Mouse (Mus musculus) CH12F3 (cell line): Measurements from ENCODE around the gene Sorbs1.

Source experiments
- in situ Hi-C: fragments of 300-500 bp; cut with MboI; formaldehyde crosslinking; loops from 2 replicates; pipeline ENCODE4 v1.14.3; 2020; ENCODE audit warnings: low sequenced_read_pairs

Gene Sorbs1

DNA sequence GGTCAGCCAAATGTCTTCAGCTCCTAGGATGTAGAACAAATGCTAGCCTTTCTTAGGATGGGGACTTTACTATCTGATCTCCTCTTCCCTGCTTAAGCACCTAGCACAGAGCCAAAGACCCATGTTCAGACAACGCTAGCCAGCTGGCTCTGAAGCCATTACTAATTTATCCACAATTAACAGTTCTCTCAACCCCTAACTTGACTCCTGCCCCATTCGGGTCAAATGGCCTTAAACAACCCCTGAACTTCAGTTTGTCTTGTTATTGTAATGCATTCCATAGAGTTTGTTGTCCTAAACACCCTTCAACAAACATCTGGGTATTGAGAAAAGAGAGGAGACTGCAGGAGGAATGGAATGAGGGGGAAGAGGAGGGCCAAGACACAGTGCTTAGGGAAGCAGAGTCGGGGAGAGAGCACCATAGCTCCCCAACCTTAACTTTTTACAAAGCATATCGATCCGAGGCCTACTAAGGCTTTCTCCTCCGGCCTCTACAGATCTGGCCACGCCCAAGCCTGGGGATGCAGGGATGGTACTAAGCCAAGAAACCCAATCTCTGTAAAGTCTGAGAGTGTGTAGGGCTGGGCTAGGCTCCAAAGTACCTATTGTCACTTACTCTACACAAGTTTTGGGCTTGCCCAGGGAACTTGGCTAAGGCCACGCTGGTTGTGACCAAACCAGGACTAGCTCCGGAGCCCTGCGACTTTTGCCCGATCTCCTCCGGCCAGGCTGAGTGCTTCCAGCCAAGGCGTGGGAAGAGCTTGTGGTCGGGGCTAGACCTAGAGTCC is 238.0 kb downstream of the Sorbs1 start:
- in situ Hi-C loops, result no loop called here

DNA sequence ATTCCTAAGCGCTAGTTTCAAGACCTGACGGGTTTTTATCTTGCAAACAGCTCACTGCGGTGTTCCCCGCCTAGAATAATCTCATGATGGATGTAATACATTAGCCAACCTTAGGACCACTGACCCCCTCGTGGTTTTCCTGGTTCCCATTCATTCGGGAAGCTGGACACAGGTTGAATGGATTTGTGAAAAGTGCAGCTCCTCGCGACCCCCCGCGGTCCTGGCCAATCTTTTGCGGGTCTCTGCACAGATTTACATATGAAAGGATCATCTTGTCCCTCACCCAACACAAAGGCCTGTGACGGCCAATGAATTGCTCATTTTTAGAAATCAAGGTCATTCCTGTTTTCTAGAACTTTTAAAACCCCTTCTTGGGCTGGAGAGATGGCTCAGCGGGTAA is 240.9 kb downstream of the Sorbs1 start:
- in situ Hi-C loops, result no loop called here

DNA sequence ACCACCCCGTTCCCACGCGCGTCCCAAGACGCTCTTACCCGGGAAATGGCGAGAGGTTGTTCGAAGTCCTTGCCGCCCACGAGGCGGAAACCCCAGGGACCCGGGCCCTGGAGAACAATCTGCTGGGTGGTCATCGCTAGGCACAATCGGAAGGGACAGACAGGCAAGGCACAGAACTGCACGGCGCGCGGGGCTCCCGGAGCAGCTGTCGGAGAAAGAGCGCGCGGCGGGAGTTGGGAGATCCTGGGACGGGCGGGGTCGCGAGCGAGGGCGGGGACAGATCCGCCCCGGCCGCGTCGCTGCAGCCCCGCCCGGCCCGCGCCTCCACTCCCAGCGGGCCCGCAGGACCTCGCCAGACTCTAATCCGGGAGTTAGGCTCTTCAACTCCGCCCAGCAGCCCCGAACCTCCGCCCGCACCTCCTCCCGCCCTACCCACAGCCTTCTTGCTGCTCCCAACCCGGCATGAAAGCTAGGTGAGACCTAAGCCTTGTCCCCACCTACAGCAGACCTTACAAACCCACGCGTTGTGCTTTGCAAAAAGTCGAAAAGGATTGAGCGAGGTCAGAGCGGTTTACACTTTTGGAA is 242.2 kb downstream of the Sorbs1 start, which contains the start of gene Pdlim1:
TSS of gene Pdlim1 (minus strand) at position 535 of the 585 bp plus-strand sequence.
- in situ Hi-C loops, result no loop called here

DNA sequence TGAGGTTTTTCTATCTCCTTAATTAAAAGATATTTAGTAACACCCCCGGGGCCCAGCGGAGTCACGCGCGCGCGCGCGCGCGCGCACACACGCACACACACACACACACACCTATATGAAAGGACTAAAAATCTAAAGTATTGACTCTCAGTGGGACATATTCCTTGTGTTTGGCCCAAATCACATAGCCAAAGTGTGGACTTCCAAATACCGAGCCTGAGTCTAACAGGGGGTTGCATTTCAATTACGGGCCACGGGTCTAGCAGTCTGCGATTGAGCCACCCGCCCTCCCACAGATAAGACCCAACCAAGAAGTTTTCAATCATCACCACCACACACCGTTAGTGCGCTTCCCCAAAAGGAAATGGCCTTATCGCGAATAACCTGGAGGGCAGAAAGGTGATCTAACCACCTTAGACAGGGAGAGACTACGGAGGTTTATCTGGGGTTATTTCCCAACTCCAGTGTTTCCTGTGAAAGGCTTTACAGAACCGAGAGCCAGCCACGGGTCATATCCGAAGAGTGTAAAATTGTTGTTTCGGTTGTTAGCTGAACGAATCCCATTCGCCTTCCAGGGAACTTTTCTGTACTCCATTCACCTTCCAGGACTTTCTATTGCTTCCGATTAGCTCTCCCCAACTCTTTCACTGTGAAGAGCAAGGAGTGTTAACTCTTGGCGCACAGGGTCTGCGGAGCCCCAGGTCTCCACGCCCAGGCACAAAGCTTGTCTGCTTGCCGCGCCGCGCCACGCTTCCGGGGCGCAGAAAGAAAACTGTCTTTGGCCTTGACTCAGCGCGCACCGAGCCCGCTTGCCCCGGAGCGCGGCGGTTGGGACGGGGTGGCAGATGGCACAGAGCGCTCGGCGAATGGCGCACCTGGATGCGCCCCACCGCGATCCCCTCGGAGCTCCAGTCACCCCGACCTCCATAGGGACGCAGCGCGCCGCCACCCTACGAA is 242.9 kb downstream of the Sorbs1 start:
- in situ Hi-C loops, result no loop called here

DNA sequence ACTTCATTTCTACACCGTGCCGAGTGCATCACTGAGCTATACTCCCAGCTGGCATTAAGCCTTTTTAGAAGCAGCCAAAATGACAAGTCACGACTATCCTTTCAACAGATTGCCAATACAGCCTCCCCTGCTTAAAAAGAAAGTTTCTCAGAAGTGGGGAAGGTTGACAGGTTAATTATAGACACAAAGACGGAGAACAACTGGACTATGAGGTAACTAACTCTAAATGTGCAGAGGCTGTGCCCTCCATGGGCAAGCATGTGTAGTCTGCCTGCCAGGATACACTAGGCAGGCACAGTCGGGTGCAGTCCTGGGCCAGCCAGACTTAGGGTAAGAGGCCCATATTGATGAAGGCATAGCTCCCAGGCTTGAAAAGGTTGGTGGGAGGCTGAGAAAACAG is 244.1 kb downstream of the Sorbs1 start:
- in situ Hi-C loops, result no loop called here

DNA sequence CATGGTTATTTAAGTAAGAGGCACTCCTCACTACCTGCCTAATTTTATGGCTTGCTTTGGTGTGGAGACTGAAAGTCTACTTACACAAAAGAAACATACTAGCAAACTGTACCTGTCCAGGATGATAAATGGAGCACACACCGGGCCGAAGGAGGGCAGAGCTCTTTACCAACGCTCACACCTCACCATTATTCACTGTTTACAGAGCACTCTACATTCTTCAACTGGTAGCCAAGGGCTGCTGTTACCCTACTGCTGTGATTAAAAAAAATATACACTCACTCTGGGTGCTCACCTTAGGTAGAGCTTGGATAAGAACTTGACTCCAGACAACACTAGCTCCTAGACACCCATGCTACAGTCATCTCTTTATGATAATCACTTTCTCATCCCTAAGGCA is 245.1 kb downstream of the Sorbs1 start:
- in situ Hi-C loops, result no loop called here

DNA sequence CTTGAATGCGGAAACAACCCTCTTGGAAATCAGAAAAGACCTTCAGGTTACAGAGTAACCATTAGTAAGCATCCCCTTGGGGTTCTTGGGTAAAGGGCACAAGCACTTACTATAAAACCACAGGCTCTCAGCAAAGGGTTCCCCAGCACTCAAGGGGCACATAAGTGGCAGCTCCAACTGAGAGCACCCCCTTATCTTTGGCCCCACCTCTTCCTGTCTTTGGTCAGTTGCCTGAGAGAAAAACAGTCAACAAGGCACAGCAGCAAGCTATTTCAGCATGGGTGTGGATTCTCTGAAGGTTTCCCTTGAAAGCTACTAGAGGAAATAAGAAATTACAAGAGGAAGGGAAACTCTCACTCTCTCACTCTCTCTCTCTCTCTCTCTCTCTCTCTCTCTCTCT is 246.2 kb downstream of the Sorbs1 start:
- in situ Hi-C loops, result no loop called here

DNA sequence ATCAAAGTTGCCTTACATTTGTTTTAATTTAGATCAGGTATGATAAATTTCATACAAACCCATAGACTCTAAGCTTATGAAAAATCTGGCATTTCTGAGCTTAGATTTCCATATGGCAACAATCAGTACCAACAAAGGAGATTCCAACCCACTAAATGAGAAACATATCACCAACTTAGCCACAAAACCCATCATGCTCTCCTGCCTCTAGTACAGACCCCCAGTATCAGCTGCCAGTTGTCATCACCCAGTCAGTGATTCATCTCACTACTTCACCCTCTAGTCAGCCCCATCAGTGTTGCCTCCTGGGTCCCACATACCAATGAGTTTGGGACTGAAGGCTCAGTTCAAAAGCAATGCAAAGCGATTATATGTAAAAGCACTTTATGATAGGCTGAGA is 254.1 kb downstream of the Sorbs1 start:
- in situ Hi-C loops, result no loop called here

DNA sequence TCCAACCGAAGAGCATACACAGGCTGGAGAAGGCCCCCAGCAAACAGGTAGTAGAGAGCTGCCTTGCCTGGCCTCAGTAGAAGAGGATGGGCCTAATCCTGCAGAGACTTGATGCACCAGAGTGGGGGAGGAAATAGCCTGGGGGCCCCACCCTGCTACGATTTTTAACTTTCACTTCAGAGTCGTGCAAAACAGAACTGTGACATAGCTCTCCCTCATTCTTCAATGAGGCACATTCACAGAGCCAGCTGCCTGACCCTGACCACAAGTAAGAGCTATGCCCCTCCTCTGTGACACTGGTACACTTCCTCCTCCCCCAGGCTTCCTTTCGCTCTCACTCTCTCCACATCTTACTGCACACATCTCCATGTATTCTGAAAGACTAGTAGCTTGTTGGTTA is 256.2 kb downstream of the Sorbs1 start:
- in situ Hi-C loops, result no loop called here

DNA sequence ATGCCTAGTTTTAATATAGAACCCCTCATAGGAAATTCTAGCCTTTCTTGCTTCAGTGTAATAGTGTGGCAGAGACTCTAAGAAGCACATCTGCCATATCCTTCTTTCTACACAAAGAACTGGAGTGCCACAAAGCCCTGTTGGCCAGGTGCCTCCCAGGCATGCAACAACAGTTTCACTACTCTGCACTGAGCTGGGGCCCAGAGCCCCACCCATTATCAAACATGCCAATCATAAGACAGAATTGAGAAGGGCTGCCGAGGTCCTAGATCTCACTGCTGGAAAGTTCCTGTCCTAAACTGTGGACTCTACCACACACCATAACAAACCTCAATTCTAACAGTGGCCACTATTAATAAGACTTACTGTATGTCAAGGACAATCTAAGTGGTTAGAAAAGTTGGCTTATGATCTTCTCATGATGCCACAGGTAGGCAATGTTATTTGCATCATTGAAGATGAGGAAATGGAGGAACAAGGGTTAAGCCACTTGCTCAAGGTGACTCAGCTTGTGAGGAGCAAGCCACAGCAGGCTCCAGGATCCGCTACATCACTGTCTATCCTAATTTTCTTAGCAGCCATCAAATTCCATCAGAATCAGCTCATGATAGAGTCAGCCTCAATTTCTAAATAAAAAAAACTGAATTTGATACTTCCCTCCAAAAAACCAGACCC is 257.1 kb downstream of the Sorbs1 start:
- in situ Hi-C loops, result no loop called here

DNA sequence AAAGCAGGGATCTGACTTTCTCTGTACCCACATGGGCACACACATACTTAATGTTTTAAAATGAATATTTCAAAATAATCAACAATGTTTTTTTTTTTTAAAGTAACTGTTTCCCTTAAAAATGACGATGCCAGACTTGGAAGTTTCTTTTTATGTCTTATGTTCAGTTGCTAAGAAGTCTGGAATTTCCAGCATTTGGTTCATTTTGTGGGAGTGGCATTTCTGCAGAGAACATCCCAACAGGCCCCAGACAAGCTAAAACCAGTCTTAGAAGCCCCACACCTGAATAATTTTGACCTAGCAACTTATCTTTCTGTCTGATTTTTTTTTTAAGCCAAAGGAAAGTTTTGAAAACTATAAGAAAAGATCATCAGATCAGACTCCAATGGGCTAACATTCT is 258.0 kb downstream of the Sorbs1 start:
- in situ Hi-C loops, result no loop called here

DNA sequence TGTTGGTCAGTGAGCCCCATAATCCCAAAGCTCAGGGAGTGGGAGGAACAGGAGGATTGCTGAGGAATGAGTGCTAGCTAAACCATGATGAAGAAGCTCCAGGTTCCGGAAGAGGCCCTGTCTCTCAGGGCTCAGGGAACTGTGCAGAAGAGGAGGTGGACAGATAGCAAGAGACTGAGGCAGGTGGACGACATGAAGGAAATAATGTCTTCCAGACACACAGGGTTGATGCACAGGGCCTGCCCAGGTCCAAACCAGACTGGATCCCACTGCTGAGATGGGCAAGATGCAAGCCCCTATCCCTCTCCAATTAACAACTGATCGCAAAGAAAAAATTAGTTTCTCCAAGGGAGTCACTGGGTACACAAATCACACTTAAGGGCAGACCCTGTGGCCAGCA is 258.8 kb downstream of the Sorbs1 start:
- in situ Hi-C loops, result no loop called here

DNA sequence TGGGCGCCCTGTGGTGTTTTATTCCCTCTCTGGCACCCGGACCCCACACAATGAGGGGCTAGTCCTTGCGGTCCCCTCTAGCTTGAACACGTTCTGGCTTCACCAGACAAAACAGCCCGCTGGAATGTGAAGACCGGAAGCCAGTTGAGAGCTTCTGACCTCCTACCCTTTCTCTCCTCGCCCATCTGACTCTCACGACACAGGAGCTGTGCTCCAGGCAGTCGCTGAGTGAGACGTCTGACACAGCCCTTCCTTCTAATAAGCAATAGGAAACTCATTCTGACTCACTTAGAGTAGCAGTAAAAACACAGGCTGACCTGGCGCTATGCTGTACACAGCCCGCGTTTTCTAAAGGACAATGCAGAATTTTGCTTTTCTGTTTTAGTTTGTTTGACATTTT is 259.8 kb downstream of the Sorbs1 start:
- in situ Hi-C loops, result no loop called here

DNA sequence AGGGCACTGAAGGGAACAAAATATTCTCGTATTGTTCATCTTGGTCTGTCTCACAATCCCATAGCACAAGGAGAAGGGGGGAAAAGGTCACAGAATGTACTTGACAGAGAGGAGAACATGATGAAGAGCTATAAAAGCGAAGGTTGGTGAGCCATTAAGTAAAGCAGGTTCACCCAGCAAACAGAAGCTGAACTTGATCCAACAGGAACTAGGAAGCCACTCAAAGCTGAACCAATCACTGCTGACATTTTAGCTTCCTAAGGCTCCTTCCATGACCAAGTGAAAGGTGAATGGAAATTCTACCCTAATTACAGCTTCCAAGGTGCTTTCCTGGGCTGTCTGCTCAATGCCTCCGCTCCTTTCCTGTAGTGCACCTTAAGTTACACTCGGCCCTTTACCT is 262.5 kb downstream of the Sorbs1 start:
- in situ Hi-C loops, result no loop called here

DNA sequence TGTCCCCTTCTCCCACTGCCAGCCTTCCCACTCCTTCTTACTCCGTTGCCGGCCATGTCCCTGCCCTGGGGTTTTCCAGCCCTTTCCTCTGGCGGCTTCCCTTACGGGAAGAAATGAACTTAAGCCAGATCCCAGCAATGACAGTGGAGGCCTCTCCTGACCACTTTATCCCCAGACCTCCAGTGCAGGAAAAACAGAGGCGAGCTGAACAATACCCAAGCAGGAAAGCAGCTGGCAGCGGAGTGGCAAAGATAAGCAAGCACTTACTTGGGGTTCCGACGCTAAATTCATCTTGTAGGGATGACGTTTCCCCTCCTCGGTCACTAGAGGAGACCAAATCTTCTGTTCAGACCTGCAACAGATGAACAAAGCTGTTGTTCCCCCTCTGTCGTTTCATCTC is 264.2 kb downstream of the Sorbs1 start:
- in situ Hi-C loops, result loop anchor here (25.0 kb wide), 1 partner anchor 1262 kb away; no protein-coding TSS in a partner anchor

DNA sequence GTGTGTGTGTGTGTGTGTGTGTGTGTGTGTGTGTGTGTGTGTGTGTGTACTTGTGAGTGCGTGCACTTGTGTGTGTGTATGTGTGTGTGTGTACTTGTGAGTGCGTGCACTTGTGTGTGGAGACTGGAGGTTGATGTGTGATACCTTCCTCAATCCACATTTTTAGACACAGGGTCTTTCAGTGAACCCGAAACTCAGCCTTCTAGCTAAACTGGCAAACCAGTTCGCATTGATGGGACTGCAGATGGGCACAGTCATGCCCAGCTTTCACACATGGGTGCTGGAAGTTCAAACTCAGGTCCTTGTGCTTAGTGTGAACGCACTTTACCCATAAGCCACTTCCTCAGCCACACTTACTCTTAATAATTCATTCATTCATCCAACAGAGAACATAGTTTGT is 265.1 kb downstream of the Sorbs1 start:
- in situ Hi-C loops, result loop anchor here (25.0 kb wide), 1 partner anchor 1261 kb away; no protein-coding TSS in a partner anchor

DNA sequence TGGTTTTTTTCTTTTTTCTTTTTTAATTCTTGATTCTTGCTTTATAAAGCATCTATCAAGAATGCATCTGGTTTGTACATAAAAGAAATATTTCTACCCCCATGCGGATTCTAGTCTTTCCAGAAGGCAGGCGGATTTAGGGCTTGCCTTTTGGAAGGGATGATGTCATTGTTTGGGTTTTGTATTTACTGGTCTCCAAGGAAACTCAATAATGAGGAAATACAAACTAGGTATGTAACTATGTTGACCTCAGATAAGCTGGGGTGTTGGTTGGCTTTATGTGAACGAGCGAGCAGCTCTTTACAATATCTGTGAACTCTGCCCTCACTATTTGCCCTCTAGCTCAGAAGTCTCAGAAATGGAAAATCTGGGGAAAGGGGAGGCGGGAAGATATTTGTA is 266.3 kb downstream of the Sorbs1 start:
- in situ Hi-C loops, result loop anchor here (25.0 kb wide), 1 partner anchor 1260 kb away; no protein-coding TSS in a partner anchor

DNA sequence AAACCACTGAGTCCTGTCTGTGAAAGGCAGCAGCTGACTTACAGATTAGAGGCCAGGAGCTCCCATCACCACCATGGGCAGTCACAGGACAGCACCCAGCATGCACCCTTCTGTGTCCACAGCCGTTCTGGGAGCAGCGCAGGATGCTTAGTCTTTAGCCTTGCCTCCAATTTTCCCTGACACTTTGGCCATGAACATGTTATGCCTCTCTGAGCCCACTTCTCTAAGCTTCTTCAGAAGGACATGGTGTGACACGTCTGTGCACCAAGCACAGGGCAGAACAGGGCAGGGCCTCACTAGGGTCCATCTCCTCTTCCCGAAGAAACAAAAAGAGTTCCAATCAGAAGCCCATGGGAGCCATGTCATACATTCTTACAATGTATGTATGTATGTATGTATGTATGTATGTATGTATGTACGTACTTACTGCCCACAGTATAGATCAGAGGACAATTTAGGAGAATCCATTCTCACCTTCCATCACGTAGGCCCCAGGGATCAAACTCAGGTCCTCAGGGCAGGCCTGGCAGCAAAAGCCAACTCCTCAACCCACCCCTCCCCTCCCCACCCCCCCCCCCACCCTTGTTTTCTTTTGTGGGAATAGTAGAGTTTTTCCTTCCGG is 266.8 kb downstream of the Sorbs1 start:
- in situ Hi-C loops, result loop anchor here (25.0 kb wide), 1 partner anchor 1259 kb away; no protein-coding TSS in a partner anchor
